In genomic region chr8:128352821-128353220, GRCm38 (mm10) we compare ENCODE assay signal across 1 mouse cellular context.
TF ChIP-seq lines count a peak whose summit lies in the region.

No protein-coding gene starts in this region.

TF ChIP-seq in CH12.LX, 34 proteins besides CTCF, POLR2A, EP300 and RAD21 (continued from another document):
- TF ChIP-seq USF2 (conservative IDR thresholded peaks at IDR 0.05; ENCODE audit: low read depth, low read length), result no peak
- peak; percentile 33; the same call in 1 of the 2 replicates for TF ChIP-seq HCFC1 (IDR thresholded peaks at IDR 0.05; ENCODE audit: low read depth, low read length)
- TF ChIP-seq MEF2A (IDR thresholded peaks at IDR 0.05; ENCODE audit: borderline replicate concordance, low read depth, low read length), result peak; percentile 92
- TF ChIP-seq ZC3H11A (IDR thresholded peaks at IDR 0.05; ENCODE audit: low read depth, low read length), result no peak
- no peak; the same call in 1 of the 2 replicates for TF ChIP-seq SMC3 (IDR thresholded peaks at IDR 0.05; ENCODE audit: low read depth, low read length)
